Mouse (Mus musculus) inflammation-experienced regulatory T-cells (primary cell): ENCODE measurements around the gene Olfr802. TPM values are rescaled to one million over a fixed set of nuclear protein-coding genes. Genes with fewer than 3 reads are reported as not detected.

Experiments
- polyA plus RNA-seq, 2 experiments: library from polyadenylated mRNA; unstranded; fragments of 100-300 nt; shearing (Covaris generic); gene quantifications; one replicate each; pipeline ENCODE4 v1.2.1; 2017

Gene Olfr802
- under 1 TPM in 1 of 2 experiments, not detected in 1; 0.13 TPM for polyA plus RNA-seq

GRCm38 (mm10) chr10:129688069-129688468 is at the start of gene Olfr802:
Gene Olfr802, minus strand, starts transcription at chr10:129688169.

GRCm38 (mm10) chr10:129729275-129729674 is 41.3 kb upstream of the Olfr802 start, which contains the start of gene Olfr805:
Gene Olfr805, minus strand, starts transcription at chr10:129729375.

GRCm38 (mm10) chr10:129702910-129703309 is 14.9 kb upstream of the Olfr802 start, which contains the start of gene Olfr804:
Gene Olfr804, plus strand, starts transcription at chr10:129703210.

GRCm38 (mm10) chr10:129694186-129694585 is 6.2 kb upstream of the Olfr802 start, which contains the start of gene Olfr803:
Gene Olfr803, minus strand, starts transcription at chr10:129694286.

GRCm38 (mm10) chr10:129673765-129674164 is 14.2 kb downstream of the Olfr802 start, which contains the start of gene Olfr801:
Gene Olfr801, minus strand, starts transcription at chr10:129673865.

GRCm38 (mm10) chr10:129657394-129657793 is 30.6 kb downstream of the Olfr802 start, which contains the start of gene Olfr800:
Gene Olfr800, plus strand, starts transcription at chr10:129657694.

GRCm38 (mm10) chr10:129637184-129637583 is 50.8 kb downstream of the Olfr802 start, which contains the start of gene Olfr799:
Gene Olfr799, plus strand, starts transcription at chr10:129637484.

GRCm38 (mm10) chr10:129627834-129628233 is 60.1 kb downstream of the Olfr802 start, which contains the start of gene Olfr798:
Gene Olfr798, minus strand, starts transcription at chr10:129627934.

Other genes with a start within 250 kb of the Olfr802 start
- gene Olfr787, start 226.3 kb downstream of the Olfr802 start, polyA plus RNA-seq = 1 to 10 TPM in 1 of 2 experiments, under 1 TPM in 1; 0.14 to 1.8 TPM
- gene Olfr788, start 217.2 kb downstream of the Olfr802 start, polyA plus RNA-seq = under 1 TPM in 1 of 2 experiments, not detected in 1; 0.04 TPM
- under 1 TPM in 1 of 2 experiments, not detected in 1; 0.06 TPM for gene Olfr789, start 203.4 kb downstream of the Olfr802 start, polyA plus RNA-seq
- gene Olfr790, start 189.7 kb downstream of the Olfr802 start, polyA plus RNA-seq = not detected
- under 1 TPM in 1 of 2 experiments, not detected in 1; 0.48 TPM for gene Olfr791, start 166.4 kb downstream of the Olfr802 start, polyA plus RNA-seq
- gene Olfr792, start 149.0 kb downstream of the Olfr802 start, polyA plus RNA-seq = under 1 TPM in 1 of 2 experiments, not detected in 1; 0.31 TPM
- gene Olfr794, start 120.5 kb downstream of the Olfr802 start, polyA plus RNA-seq = not detected
- gene Olfr796, start 75.6 kb downstream of the Olfr802 start, polyA plus RNA-seq = not detected
- 1 to 10 TPM in 1 of 2 experiments, under 1 TPM in 1; 0.13 to 1.1 TPM for gene Olfr798, start 60.2 kb downstream of the Olfr802 start, polyA plus RNA-seq
- under 1 TPM in 1 of 2 experiments, not detected in 1; 0.43 TPM for gene Olfr799, start 50.7 kb downstream of the Olfr802 start, polyA plus RNA-seq
- gene Olfr800, start 30.5 kb downstream of the Olfr802 start, polyA plus RNA-seq = not detected
- 1 to 10 TPM in 1 of 2 experiments, under 1 TPM in 1; 0.27 to 2.8 TPM for gene Olfr801, start 14.3 kb downstream of the Olfr802 start, polyA plus RNA-seq
- not detected for gene Olfr803, start 6.1 kb upstream of the Olfr802 start, polyA plus RNA-seq
- under 1 TPM; 0.02 to 0.07 TPM for gene Olfr804, start 15.0 kb upstream of the Olfr802 start, polyA plus RNA-seq
- not detected for gene Olfr805, start 41.2 kb upstream of the Olfr802 start, polyA plus RNA-seq
- not detected for gene Olfr806, start 53.8 kb upstream of the Olfr802 start, polyA plus RNA-seq
- gene Olfr807, start 69.6 kb upstream of the Olfr802 start, polyA plus RNA-seq = under 1 TPM in 1 of 2 experiments, not detected in 1; 0.82 TPM
- not detected for gene Olfr808, start 77.3 kb upstream of the Olfr802 start, polyA plus RNA-seq
- under 1 TPM; 0.07 to 0.22 TPM for gene Olfr809, start 86.5 kb upstream of the Olfr802 start, polyA plus RNA-seq
- gene Olfr810, start 106.7 kb upstream of the Olfr802 start, polyA plus RNA-seq = not detected
- not detected for gene Olfr811, start 116.2 kb upstream of the Olfr802 start, polyA plus RNA-seq
- gene Olfr812, start 157.9 kb upstream of the Olfr802 start, polyA plus RNA-seq = 1 to 10 TPM in 1 of 2 experiments, under 1 TPM in 1; 0.20 to 1.2 TPM
- not detected for gene Olfr813, start 167.2 kb upstream of the Olfr802 start, polyA plus RNA-seq
- gene Olfr814, start 191.7 kb upstream of the Olfr802 start, polyA plus RNA-seq = under 1 TPM in 1 of 2 experiments, not detected in 1; 0.91 TPM
- gene Olfr815, start 217.7 kb upstream of the Olfr802 start, polyA plus RNA-seq = 1 to 10 TPM in 1 of 2 experiments, under 1 TPM in 1; 0.18 to 1.8 TPM
- 1 to 10 TPM in 1 of 2 experiments, under 1 TPM in 1; 0.37 to 1.4 TPM for gene Olfr816, start 227.4 kb upstream of the Olfr802 start, polyA plus RNA-seq